Mouse (Mus musculus) lung, embryonic 14.5 days (tissue): ENCODE results near the gene Smim4. TPM values are rescaled to one million over a fixed set of nuclear protein-coding genes. Genes with fewer than 3 reads are reported as not detected.

Experiments used
- ATAC-seq: fragments of 200-750 bp; cut with Nextera tagmentation; 2 replicates; pipeline ENCODE4 v1.8.0; 2017; ENCODE audit warnings: mild to moderate bottlenecking, moderate TSS enrichment, moderate library complexity; ENCODE audit not compliant: insufficient read depth
- DNase-seq: peaks from one replicate; pipeline ENCODE4 v3.0.0-alpha.2; 2015
- H3K27ac ChIP-seq: fragments of 300-500 bp; sonication (generic); 2 replicates; pipeline ENCODE4 v1.5.1; 2014; ENCODE audit warnings: low read depth, mild to moderate bottlenecking, moderate library complexity
- H3K27me3 ChIP-seq: fragments of 300-500 bp; sonication (generic); 2 replicates; pipeline ENCODE4 v1.6.1; 2014; ENCODE audit warnings: low read length, control low read depth; ENCODE audit not compliant: insufficient read depth
- H3K36me3 ChIP-seq: fragments of 300-500 bp; sonication (generic); 2 replicates; pipeline ENCODE4 v1.6.1; 2014; ENCODE audit warnings: control low read depth; ENCODE audit not compliant: insufficient read depth
- H3K4me1 ChIP-seq: fragments of 300-500 bp; sonication (generic); 2 replicates; pipeline ENCODE4 v1.6.1; 2014; ENCODE audit warnings: antibody characterized with exemption, control low read depth; ENCODE audit not compliant: insufficient read depth
- H3K4me2 ChIP-seq: fragments of 300-500 bp; sonication (generic); 2 replicates; pipeline ENCODE4 v1.6.1; 2014; ENCODE audit warnings: mild to moderate bottlenecking
- H3K4me3 ChIP-seq: fragments of 300-500 bp; sonication (generic); 2 replicates; pipeline ENCODE4 v1.5.1; 2014; ENCODE audit warnings: low read depth, low read length
- H3K9ac ChIP-seq: fragments of 300-500 bp; sonication (generic); 2 replicates; pipeline ENCODE4 v1.6.1; 2014
- H3K9me3 ChIP-seq: fragments of 300-500 bp; sonication (generic); 2 replicates; pipeline ENCODE4 v1.6.1; 2016; ENCODE audit warnings: low read depth, low read length, control low read depth
- CTCF ChIP-seq: IDR thresholded peaks from 2 replicates; pipeline ENCODE4 v1.5.1; 2016; ENCODE audit warnings: antibody characterized with exemption, low read depth
- WGBS: fragments of 180-500 bp; shearing (Covaris S2); extraction: QIAGEN DNeasy Blood & Tissue Kit; methylation state at CpG from one replicate; pipeline ENCODE4 v1.1.7; 2014; 5-methylcytosine and 5-hydroxymethylcytosine counted together
- polyA plus RNA-seq: library from polyadenylated mRNA; unstranded; fragments of >200 nt; fragmentation: Nextera tagmentation; extraction: Ambion mirVana; gene quantifications from 2 replicates; pipeline ENCODE4 v1.2.1, GENCODE M21; 2014

Gene Smim4
- polyA plus RNA-seq, 1 experiment from 2014 or later = 60.9 TPM

DNA sequence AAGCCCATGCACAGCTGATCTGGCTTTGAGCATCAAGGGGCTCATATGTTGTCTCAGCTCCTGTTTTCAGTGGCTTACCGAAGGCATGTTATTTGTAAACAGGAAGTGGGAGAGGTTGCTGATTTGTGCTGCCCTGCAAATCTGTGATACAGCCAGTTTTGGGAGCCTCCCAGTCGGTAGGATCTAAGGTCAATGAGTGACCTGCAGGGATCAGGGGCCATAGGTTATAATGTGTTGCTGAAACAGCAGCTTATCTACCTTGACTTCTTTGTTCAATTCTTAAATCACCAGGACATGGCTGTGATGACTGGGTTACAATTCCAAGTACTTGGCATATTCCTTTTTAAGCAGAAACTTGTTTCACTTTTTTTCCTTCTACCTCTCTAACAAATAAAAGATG, 13.2 kb downstream of the Smim4 start:
- DNase-seq (no peak), ATAC-seq (no peak)
- no peak overlapping the region for H3K27ac ChIP-seq
- H3K27me3 ChIP-seq = no peaks in the 10 kb centered on the region
- TF ChIP-seq CTCF = no peak
- no peak overlapping the region for H3K4me2 ChIP-seq
- peaks cover 86% of the 10 kb centered on the region for H3K36me3 ChIP-seq
- H3K4me1 ChIP-seq = no peaks in the 10 kb centered on the region
- H3K4me3 ChIP-seq = no peak overlapping the region
- H3K9me3 ChIP-seq = no peaks in the 10 kb centered on the region
- no peak overlapping the region for H3K9ac ChIP-seq
- 62% methylated on average over 2 of the region's 2 CpGs for WGBS

DNA sequence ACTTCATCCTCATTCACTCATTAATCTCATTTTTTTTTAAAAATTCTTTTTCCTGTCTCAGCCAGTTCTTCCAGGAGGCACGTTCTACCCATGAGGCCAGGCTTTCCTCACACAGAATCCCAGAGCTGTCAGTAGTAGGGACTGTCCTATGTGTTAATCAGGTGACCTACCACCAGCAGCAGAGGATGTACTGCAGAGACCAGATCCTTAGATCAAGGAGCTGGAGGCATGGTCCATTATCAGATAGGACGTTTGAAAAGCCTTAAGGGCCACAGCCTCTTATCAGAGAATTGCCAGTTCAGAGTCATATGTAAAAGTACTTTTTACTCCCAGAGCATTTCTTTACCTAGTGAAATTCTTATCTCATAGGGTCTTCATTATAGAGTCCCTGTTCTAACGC, 14.7 kb downstream of the Smim4 start:
- no peak for TF ChIP-seq CTCF
- Histone ChIP-seq H3K36me3 (peaks cover 90% of the 10 kb centered on the region), H3K4me3 (no peak overlapping the region), H3K27me3 (no peaks in the 10 kb centered on the region), H3K4me1 (no peaks in the 10 kb centered on the region), H3K9me3 (no peaks in the 10 kb centered on the region), H3K4me2 (no peak overlapping the region), H3K27ac (no peak overlapping the region), H3K9ac (no peak overlapping the region)
- no peak for ATAC-seq
- 73% methylated on average over 3 of the region's 3 CpGs for WGBS
- DNase-seq = no peak

DNA sequence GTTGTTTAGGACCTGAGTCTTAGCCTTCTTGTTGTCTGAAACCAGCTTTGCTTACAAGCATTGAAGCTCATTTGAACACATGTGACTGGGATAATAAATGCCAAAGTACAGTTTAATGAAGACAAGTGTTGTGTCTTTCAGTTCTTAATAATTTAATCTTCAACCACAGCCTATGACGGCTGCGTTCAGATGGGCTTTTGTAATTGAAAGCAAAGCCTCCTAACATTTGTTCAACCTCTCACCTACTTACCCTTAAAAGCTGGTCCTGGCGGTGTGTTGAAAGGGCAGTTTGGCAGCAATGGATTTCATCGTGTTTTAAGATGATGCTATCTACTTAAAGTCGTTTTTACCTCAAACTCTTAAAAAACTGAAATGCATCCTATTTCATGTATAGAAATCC, 16.6 kb downstream of the Smim4 start:
- DNase-seq (no peak), ATAC-seq (no peak)
- Histone ChIP-seq H3K4me1 (no peaks in the 10 kb centered on the region), H3K27ac (no peak overlapping the region), H3K36me3 (peaks cover 92% of the 10 kb centered on the region), H3K27me3 (no peaks in the 10 kb centered on the region), H3K4me3 (no peak overlapping the region), H3K9ac (no peak overlapping the region), H3K9me3 (no peaks in the 10 kb centered on the region), H3K4me2 (no peak overlapping the region)
- 74% methylated on average over 5 of the region's 5 CpGs for WGBS
- TF ChIP-seq CTCF = no peak

DNA sequence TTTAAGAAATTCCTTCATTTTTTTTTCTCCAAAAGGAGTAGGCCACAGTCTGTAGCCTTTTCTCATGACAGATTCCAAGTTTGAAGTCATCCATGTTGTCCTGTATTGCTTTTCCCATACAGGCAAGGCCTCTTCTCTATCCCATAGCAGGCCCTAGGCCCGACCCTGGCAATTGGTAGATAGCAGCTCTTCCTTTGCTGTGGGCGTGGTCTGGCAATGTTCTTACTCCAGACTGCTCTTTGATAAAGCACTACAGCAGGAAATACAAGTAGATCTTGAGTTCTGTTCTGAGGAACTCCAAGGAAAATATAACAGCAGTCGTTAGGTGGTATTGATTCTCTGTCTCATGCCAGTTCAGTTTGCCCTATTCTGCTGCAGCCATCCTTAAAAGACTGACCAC, 18.1 kb downstream of the Smim4 start:
- DNase-seq (no peak), ATAC-seq (no peak)
- TF ChIP-seq CTCF = no peak
- no peak overlapping the region for H3K9ac ChIP-seq
- 75% methylated on average over 3 of the region's 3 CpGs for WGBS
- peaks cover 92% of the 10 kb centered on the region for H3K36me3 ChIP-seq
- no peak overlapping the region for H3K4me2 ChIP-seq
- H3K27me3 ChIP-seq = no peaks in the 10 kb centered on the region
- H3K4me1 ChIP-seq = no peaks in the 10 kb centered on the region
- H3K27ac ChIP-seq = no peak overlapping the region
- H3K9me3 ChIP-seq = no peaks in the 10 kb centered on the region
- H3K4me3 ChIP-seq = no peak overlapping the region

DNA sequence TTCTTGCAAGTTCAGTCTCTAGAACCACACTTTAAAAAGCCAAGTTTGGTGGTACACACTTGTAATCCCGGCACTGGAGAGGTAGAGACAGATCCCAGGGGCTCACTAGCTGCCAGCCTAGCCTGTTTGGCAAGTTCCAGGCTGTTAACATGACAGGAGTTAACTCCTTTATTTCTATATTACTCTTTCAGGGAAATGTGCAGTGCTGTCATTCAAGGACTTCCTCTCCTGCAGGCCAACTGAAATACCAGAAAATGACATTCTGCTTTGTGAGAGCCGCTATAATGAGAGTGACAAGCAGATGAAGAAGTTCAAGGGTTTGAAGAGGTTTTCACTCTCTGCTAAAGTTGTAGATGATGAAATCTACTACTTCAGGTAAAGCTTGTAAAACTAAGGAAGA, 23.6 kb downstream of the Smim4 start:
- TF ChIP-seq CTCF = no peak
- Histone ChIP-seq H3K4me1 (no peaks in the 10 kb centered on the region), H3K9ac (no peak overlapping the region), H3K4me2 (no peak overlapping the region), H3K9me3 (no peaks in the 10 kb centered on the region), H3K27me3 (no peaks in the 10 kb centered on the region), H3K36me3 (peaks cover 71% of the 10 kb centered on the region), H3K4me3 (no peak overlapping the region), H3K27ac (no peak overlapping the region)
- 80% methylated on average over 2 of the region's 2 CpGs for WGBS
- ATAC-seq = no peak
- no peak for DNase-seq

DNA sequence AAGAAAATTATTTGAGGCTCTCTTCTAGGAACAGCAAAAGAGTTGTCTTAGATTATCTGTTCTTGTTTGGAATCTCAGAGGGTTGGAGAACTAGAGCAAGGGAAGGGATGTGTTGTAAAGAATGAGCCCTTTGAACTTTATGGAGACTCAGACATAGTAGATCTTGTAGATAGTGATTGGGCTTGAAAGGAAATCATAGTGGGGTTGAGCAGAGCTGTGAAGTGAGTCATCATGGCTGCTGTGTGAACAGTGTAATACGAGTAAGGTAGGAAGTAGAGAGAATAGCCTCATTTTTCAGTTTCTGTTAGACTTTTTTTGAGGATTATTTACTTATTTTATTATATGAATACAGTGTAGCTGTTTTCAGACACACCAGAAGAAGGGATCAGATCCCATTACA, 38.8 kb downstream of the Smim4 start:
- H3K36me3 ChIP-seq = peaks cover 77% of the 10 kb centered on the region
- H3K9ac ChIP-seq = no peak overlapping the region
- H3K4me3 ChIP-seq = no peak overlapping the region
- H3K4me1 ChIP-seq = no peaks in the 10 kb centered on the region
- DNase-seq (no peak), ATAC-seq (no peak)
- H3K27me3 ChIP-seq = no peaks in the 10 kb centered on the region
- 73% methylated on average over 1 of the region's 1 CpGs for WGBS
- TF ChIP-seq CTCF = no peak
- H3K9me3 ChIP-seq = no peaks in the 10 kb centered on the region
- no peak overlapping the region for H3K4me2 ChIP-seq
- no peak overlapping the region for H3K27ac ChIP-seq

DNA sequence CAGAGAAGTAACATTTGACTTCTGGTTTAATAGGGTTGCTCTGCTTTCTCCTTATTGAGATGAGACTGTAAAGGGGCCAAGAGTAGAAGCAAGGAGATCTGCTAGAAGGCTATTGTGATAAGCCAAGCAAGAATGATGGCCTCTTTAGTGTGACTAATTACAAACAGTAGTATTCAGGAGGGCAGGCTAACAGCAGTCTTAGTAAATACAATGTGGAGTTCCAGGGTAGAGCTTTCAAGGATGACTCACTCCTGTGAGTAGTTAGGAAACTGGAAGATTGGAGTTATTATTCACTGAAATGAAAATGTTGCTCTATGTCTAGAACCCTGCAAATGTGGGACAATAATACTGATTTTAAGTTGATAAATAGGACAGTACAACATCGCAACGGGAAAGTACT, 40.2 kb downstream of the Smim4 start:
- Histone ChIP-seq H3K4me2 (no peak overlapping the region), H3K9me3 (no peaks in the 10 kb centered on the region), H3K27ac (no peak overlapping the region), H3K4me1 (no peaks in the 10 kb centered on the region), H3K27me3 (no peaks in the 10 kb centered on the region), H3K9ac (no peak overlapping the region), H3K4me3 (no peak overlapping the region), H3K36me3 (peaks cover 82% of the 10 kb centered on the region)
- no peak for TF ChIP-seq CTCF
- ATAC-seq = no peak
- 88% methylated on average over 2 of the region's 2 CpGs for WGBS
- DNase-seq = no peak

DNA sequence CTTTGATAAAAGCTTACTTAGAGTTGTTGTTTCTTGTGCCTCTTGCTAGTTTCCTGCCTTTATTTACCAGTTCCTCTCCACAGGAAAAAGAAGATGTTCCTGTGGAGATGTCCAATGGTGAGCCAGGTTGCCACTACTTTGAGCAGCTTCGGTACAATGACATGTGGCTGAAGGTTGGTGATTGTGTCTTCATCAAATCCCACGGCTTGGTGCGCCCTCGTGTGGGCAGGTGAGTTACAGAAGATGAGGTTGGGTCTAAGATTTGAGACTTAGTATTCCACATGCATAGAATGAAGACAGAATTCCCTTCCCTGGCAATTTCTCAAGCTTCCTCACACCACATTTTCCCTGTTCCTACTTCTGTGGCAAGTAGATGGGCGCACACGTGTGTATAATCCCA, 41.3 kb downstream of the Smim4 start:
- ATAC-seq (no peak), DNase-seq (peak; percentile 6)
- Histone ChIP-seq H3K36me3 (peaks cover 84% of the 10 kb centered on the region), H3K9ac (no peak overlapping the region), H3K27ac (no peak overlapping the region), H3K4me2 (no peak overlapping the region), H3K4me3 (no peak overlapping the region), H3K27me3 (no peaks in the 10 kb centered on the region), H3K9me3 (no peaks in the 10 kb centered on the region), H3K4me1 (no peaks in the 10 kb centered on the region)
- WGBS = 79% methylated on average over 6 of the region's 6 CpGs
- TF ChIP-seq CTCF = peak; percentile 22; the same call in 1 of the 2 replicates
